Mouse (Mus musculus): ENCODE data around the gene U90926.

Gene U90926

GRCm38 (mm10) chr5:92215308-92215707 is at the start of gene U90926:
Gene U90926, minus strand, starts transcription at chr5:92215408.
- no peak for DNase-seq

- DNase-seq: peak; percentile 81
These were observed 48.7 kb upstream of the U90926 start for GRCm38 (mm10) chr5:92263761-92264359.

GRCm38 (mm10) chr5:92262646-92263045 is 47.4 kb upstream of the U90926 start:
- DNase-seq: no peak

- DNase-seq: no peak
These were observed 41.0 kb upstream of the U90926 start, which contains the start of gene Ppef2 for GRCm38 (mm10) chr5:92256218-92256617. Gene Ppef2, minus strand, starts transcription at chr5:92256278.

GRCm38 (mm10) chr5:92254476-92254875 is 39.3 kb upstream of the U90926 start:
- no peak for DNase-seq

GRCm38 (mm10) chr5:92252797-92253343 is 37.7 kb upstream of the U90926 start:
- DNase-seq: peak; percentile 47

- DNase-seq: no peak
These were observed 36.8 kb upstream of the U90926 start for GRCm38 (mm10) chr5:92252031-92252430.

- DNase-seq: no peak
These were observed 33.4 kb upstream of the U90926 start for GRCm38 (mm10) chr5:92248614-92249013.

- DNase-seq: no peak
These were observed 30.3 kb upstream of the U90926 start for GRCm38 (mm10) chr5:92245483-92245882.

GRCm38 (mm10) chr5:92244900-92245299 is 29.7 kb upstream of the U90926 start:
- no peak for DNase-seq

- DNase-seq: no peak
These were observed 25.6 kb upstream of the U90926 start for GRCm38 (mm10) chr5:92240769-92241168.

GRCm38 (mm10) chr5:92239333-92240232 is 24.4 kb upstream of the U90926 start:
- DNase-seq: peak; percentile 71

- no peak for DNase-seq
These were observed 19.8 kb upstream of the U90926 start for GRCm38 (mm10) chr5:92234939-92235557.

- DNase-seq: no peak
These were observed 18.2 kb upstream of the U90926 start for GRCm38 (mm10) chr5:92233366-92233765.

GRCm38 (mm10) chr5:92231836-92232235 is 16.6 kb upstream of the U90926 start:
- DNase-seq: no peak

- no peak for DNase-seq
These were observed 15.1 kb upstream of the U90926 start for GRCm38 (mm10) chr5:92230306-92230705.

- DNase-seq: no peak
These were observed 14.3 kb upstream of the U90926 start for GRCm38 (mm10) chr5:92229514-92229913.

GRCm38 (mm10) chr5:92228776-92229175 is 13.6 kb upstream of the U90926 start:
- DNase-seq: no peak

GRCm38 (mm10) chr5:92227782-92228181 is 12.6 kb upstream of the U90926 start:
- no peak for DNase-seq

- no peak for DNase-seq
These were observed 5.2 kb upstream of the U90926 start for GRCm38 (mm10) chr5:92220287-92220902.

GRCm38 (mm10) chr5:92219826-92220225 is 4.6 kb upstream of the U90926 start:
- DNase-seq: no peak

GRCm38 (mm10) chr5:92218915-92219793 is 3.9 kb upstream of the U90926 start:
- DNase-seq: no peak
